Mouse (Mus musculus): ENCODE measurements around the gene Zfp825.
"Not testable (repeated sequence)": the region's sequence is repeated elsewhere in the genome, so short reads cannot be mapped to it uniquely, and the experiment has no call there.

The Zfp825 gene

DNA sequence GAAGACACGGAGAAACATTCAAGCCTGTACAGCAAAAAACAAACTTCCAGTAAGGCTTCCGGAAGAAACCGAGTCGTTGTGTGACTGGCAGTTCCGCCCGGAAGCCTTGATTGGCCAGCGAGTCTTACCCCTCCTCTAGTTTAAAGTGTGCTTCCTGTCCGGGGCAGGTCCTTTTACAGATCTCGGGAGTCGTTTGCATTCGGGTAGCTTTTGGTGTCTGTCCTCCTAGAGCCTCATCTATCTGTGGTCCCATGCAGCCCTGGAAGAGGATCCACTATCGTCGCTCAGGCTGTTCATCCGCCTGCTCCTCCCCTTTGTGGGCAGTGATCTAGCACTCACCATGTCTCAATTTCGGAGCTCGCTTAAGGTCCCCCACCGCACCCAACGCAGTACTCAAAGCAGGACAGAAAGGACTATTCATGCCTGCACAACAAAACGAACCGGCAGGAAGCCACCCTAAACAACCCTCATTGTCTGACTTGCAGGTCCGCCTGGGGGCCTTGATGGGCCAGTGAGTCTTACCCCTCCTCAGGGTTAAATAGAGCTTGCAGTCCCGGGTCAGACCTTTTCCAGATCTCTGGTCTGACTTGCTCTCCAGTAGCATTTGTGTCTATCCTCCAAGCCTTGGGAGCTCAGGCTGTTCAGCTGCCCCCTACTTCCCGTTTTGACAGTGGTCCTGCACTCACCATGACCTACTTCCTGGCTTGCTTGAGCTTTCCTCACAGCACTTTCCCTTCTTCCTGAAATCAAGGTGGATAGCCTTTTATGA is at the start of gene Zfp825:
Gene Zfp825 (minus strand): TSS at position 82 of the 769 bp plus-strand sequence.
- CTCF ChIA-PET, result interaction anchor here (1.1 kb wide), 1 partner anchor 145 kb away, joined by 4 read pairs; no protein-coding TSS in a partner anchor

DNA sequence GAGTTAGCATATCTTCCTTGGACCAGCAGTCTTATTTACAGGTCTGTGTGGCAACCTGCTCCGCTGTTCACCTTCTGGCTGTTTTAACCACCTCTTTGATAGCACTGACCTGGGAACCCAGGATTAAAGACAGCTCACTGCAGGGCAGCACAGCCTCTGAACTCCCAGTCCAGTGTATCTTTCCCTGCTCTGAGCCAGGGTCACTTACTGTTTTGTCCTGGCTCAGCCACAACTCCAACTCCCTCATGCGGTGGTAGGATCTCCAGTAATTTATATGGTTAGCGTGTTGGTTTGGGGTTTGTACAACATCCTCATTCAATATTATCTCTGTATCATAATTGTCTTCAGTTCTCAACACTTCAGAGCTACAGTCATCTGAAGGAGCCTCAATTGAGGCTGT is 41.6 kb upstream of the Zfp825 start:
- CTCF ChIA-PET, result not testable (repeated sequence)

DNA sequence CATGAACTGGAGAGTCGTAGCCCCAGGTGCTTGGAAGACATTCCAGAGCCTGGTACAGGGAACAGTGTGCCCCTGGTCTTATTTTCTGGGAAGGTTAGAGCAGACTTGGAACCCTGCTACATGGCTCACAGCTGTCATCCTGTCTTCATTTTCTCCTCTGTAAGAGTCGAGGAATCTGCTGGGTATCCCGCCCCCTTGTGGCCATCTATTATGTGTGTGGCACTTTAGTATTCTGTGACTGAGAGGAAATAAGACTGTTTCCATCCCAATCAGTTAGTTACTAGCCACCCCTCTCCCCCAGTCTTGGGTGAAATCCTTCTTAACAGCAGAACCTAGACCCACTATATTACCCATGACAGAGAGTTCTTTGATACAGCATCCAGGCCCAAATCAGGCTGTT is 41.1 kb upstream of the Zfp825 start:
- CTCF ChIA-PET, result interaction anchor here (1.1 kb wide), 1 partner anchor 185 kb away, joined by 3 read pairs; the partner anchor contains the start of genes Ccdc127 and Sdha

DNA sequence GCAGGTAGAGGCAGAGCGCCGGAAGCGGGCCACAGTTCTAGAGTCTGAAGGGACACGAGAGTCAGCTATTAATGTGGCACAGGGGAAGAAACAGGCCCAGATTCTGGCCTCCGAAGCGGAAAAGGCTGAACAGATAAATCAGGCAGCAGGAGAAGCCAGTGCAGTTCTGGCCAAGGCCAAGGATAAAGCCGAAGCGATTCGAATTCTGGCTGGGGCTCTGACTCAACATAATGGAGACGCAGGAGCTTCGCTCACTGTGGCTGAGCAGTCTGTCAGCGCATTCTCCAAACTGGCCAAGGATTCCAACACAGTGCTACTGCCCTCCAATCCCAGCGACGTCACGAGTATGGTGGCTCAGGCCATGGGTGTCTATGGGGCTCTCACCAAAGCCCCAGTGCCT is 40.3 kb upstream of the Zfp825 start:
- CTCF ChIA-PET, result interaction anchor here (0.7 to 1.1 kb wide), 2 partner anchors 83 to 184 kb away, joined by 3 to 9 read pairs; partner anchors contain the start of genes Ccdc127 and Sdha

DNA sequence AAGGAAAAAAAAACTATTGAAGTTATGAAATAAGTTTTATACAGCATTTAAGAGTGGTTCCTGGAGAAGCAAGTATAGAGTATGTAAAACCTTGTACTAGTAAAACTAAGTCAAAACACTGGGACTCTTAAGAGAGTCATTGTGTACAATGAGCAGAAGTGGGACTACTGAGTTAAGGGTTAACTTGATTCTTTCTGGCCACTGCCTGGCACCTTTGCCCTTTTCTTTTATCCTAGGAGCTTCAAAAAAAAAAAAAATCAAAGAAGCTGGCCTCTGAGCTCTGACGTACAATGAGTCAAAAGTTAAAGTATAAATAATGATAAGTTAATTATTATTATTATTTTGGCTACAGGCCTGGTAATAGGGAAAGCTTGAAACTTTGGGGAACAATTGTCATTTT is 37.5 kb upstream of the Zfp825 start:
- CTCF ChIA-PET, result not testable (repeated sequence)

DNA sequence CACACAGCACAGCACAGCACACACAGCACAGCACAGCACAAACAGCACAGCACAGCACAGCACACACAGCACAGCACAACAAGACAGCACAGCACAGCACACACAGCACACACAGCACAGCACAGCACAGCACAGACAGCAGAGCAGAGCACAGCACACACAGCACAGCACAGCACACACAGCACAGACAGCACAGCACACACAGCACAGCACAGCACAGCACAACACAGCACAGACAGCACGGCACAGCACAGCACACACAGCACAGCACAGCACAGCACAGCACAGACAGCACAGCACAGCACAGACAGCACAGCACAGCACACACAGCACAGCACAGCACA is 35.6 kb upstream of the Zfp825 start:
- CTCF ChIA-PET, result not testable (repeated sequence)

DNA sequence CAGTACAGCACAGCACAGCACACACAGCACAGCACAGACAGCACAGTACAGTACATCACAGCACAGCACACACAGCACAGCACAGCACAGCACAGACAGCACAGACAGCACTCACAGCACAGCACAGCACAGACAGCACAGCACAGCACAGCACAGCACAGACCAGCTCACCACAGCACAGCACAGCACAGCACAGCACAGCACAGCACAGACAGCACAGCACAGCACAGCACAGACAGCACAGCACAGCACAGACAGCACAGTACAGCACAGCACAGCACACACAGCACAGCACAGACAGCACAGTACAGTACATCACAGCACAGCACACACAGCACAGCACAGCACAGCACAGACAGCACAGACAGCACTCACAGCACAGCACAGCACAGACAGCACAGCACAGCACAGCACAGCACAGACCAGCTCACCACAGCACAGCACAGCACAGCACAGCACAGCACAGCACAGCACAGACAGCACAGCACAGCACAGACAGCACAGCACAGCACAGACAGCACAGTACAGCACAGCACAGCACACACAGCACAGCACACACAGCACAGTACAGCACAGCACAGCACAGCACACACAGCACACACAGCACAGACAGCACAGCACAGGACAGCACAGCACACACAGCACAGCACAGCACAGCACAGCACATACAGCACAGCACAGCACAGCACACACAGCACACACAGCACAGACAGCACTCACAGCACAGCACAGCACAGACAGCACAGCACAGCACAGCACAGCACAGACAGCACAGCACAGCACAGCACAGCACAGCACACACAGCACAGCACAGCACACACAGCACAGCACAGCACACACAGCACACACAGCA is 35.0 kb upstream of the Zfp825 start:
- CTCF ChIA-PET, result not testable (repeated sequence)

DNA sequence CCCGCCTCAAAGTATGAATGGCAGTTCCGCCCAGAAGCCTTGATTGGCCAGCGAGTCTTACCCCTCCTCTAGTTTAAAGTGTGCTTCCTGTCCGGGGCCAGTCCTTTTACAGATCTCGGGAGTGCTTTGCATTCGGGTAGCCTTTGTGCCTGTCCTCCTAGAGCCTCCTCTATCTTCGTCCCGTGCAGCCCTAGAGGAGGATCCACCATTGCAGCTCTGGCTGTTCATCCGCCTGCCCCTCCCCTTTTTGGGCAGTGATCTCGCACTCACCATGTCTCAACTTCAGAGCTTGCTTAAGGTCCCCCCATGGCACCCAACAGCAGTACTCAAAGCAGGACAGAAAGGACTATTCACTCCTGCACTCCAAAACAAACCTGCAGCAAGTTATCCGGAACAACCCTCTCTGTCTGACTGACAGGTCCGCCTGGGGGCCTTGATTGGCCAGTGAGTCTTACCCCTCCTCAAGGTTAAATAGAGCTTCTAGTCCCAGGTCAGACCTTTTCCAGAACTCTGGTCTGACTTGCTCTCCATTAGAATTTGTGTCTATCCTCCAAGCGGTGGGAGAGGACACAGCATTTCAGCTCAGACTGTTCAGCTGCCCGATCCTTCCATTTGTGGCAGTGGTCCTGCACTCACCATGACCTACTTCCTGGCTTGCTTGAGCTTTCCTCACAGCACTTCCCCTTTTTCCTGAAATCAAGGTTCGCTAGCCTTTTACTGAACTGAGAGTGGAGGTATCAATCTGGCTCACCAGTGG is 28.9 kb upstream of the Zfp825 start:
- CTCF ChIA-PET, result no interaction called here

DNA sequence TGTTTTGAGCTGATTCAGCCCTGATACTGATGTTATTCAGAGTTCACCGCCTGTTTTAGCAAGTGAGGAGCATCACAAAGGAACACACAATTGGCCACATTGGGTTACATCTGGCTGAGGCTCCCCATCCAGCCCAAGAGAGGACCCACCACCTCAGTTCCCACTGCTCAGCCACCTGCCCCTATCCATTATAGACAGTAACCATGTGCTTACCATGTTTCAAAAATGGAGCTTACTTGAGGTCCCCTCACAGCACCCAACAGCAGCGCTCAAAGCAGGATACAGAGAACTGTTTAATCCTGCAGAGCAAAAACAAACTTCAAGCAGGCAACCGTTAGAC is 28.3 kb upstream of the Zfp825 start:
- CTCF ChIA-PET, result not testable (repeated sequence)

DNA sequence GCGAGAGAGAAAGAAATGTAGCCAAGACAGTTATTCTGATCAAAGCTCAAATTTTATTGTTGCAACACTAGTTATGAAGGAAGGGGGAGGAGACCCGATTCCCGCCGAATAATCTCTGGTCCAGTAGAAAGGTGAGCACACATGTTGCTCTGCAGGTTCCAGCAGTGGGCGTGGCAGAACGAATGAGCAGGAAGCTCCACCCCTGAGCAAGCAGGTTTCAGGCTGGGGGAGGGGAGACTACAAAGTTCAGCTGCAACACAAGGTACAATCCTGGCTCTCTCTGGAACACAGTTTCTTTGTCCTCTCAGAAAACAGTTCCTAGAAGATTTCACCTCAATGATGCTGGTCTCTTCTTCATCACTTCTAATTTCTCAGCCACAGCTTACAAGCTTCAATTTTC is 14.2 kb upstream of the Zfp825 start:
- CTCF ChIA-PET, result not testable (repeated sequence)

DNA sequence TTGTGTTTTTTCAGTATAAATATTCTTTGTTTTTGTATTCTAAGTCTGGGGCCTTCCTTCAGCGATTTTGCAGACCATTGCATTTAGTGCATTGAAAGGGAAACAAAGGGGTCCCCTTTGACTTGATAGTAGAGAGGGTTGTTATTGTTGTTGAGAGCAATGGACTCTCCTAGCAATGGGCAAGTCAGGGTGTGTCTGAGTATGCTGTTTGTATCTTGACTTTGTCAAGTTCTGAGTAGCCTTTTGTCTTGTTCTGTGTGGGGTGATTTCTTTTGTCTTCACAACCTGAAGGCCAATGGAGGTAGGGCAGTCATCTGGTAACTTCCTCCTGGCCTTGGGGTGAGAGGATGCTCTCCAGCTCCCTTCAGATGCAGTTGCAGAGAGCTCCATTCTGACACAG is 9.1 kb upstream of the Zfp825 start:
- CTCF ChIA-PET, result not testable (repeated sequence)

DNA sequence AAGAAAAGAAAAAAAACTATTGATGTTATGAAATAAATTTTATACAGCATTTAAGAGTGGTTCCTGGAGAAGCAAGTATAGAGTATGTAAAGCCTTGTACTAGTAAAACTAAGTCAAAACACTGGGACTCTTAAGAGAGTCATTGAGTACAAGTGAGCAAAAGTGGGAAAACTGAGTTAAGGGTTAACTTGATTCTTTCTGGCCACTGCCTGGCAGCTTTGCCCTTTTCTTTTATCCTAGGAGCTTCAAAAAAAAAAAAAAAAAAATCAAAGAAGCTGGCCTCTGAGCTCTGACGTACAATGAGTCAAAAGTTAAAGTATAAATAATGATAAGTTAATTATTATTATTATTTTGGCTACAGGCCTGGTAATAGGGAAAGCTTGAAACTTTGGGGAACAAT is 5.9 kb upstream of the Zfp825 start:
- CTCF ChIA-PET, result not testable (repeated sequence)

DNA sequence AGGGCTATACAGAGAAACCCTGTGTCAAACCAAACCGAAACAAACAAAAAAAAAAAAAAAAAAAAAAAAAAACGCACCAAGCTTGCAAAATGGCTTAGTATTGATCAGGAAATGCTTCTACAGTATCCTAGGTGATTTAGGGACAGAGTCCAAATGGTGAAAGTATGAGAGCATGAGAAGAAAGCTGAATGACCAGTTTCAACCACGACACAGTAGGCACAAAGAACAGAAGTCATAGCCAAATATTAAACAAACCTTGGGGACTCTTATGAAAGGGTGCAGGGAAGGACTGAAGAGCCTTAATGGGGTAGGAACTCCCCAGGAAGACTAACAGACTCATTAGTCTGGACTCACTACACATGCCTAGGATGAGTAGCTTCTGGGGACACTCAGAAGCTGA is 9.5 kb downstream of the Zfp825 start:
- CTCF ChIA-PET, result not testable (repeated sequence)

DNA sequence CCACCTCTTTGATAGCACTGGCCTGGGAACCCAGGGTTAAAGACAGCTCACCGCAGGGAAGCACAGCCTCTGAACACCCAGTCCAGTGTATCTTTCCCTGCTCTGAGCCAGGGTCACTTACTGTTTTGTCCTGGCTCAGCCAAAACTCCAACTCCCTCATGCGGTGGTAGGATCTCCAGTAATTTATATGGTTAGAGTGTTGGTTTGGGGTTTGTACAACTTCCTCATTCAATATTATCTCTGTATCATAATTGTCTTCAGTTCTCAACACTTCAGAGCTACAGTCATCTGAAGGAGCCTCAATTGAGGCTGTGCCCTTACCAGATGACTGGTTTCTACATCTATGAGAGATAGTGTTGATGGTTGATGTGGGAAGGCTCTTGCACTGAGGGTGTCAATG is 22.3 kb downstream of the Zfp825 start:
- CTCF ChIA-PET, result interaction anchor here (0.8 kb wide), 1 partner anchor 80 kb away, joined by 3 read pairs; no protein-coding TSS in a partner anchor

DNA sequence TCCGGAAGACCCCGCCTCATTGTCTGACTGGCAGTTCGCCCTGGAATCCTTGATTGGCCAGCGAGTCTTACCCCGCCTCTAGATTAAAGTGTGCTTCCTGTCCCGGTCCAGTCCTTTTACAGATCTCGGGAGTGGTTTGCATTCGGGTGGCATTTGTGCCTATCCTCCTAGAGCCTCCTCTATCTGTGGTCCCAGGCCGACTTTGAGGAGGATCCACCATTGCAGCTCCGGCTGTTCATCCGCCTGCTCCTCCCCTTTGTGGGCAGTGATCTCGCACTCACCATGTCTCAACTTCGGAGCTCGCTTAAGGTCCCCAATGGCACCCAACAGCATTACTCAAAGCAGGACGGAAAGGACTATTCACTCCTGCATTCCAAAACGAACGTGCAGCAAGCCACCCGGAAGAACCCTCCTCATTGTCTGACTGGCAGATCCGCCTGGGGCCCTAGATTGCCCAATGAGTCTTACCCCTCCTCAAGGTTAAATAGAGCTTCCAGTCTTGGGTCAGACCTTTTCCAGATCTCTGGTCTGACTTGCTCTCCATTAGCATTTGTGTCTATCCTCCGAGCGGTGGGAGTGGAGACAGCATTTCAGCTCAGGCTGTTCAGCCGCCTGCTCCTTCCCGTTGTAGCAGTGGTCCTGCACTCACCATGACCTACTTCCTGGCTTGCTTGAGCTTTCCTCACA is 30.9 kb downstream of the Zfp825 start:
- CTCF ChIA-PET, result interaction anchor here (0.6 kb wide), 1 partner anchor 307 kb away, joined by 3 read pairs; no protein-coding TSS in a partner anchor

DNA sequence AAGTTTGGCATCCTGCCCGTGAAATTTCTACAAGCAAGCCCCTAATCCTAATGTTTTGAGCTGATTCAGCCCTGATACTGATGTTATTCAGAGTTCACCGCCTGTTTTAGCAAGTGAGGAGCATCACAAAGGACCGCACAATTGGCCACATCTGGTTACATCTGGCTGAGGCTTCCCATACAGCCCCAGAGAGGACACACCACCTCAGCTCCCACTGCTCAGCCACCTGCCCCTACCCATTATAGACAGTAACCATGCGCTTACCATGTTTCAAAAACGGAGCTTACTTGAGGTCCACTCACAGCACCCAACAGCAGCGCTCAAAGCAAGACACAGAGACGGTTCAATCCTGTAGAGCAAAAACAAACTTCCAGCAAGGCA is 31.5 kb downstream of the Zfp825 start:
- CTCF ChIA-PET, result not testable (repeated sequence)

DNA sequence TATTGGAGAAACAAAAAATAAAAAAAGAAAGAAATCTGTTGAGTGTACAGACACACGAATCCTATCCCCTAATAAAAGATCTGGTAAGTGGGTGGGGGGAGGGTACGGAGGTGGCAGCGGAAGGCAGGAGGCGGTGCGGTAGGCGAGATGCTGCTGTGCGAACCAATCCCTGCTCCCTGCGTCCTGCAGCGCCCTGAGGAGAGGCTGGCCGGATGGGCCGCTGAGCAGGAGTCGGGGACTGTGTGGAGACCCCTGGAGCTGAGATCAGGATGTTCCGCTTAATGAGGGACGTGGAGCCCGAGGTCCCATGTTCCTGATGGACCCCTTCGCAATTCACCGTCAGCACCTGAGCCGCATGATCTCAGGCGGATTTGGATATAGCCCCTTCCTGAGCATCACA is 53.9 kb downstream of the Zfp825 start:
- CTCF ChIA-PET, result no interaction called here

Data from spleen, embryonic (tissue).